Mouse (Mus musculus): ENCODE measurements around the gene Rcl1. TPM values are rescaled to one million over a fixed set of nuclear protein-coding genes. Genes with fewer than 3 reads are reported as not detected.

Gene Rcl1
- polyA plus RNA-seq, 1 experiment = 15.5 TPM

DNA sequence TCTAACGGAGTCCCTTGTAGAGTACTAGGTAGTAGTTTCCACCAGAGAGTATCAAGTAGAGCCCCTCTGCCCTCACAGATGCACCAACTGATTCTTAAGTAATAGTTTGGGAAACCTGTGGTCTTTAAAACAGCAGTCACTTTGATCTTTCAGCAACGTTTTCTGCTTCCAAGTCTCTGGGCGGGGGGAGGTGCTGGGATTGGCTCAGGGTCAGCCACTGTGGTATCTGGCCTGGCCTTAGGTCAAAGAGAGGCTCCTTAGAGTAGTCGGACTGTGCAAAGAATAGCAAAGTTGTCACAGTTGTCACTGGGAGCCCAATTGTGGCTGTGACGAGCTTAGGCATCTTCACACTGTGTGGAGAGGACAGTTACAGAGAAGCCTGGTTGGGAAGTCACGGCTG, 26.2 kb downstream of the Rcl1 start:
- TF ChIP-seq GATA1 (IDR thresholded peaks at IDR 0.05; ENCODE audit: borderline replicate concordance, low read length) (no peak), FLI1 (IDR thresholded peaks at IDR 0.05; ENCODE audit: low read length) (no peak)
- Histone ChIP-seq H3K36me3 (replicated peaks; ENCODE audit: low read length) (peaks cover 96% of the 10 kb centered on the region), H3K9me3 (no peaks in the 10 kb centered on the region), H3K4me3 (replicated peaks) (no peak overlapping the region), H3K27me3 (replicated peaks) (no peaks in the 10 kb centered on the region), H3K4me1 (peaks cover 9% of the 10 kb centered on the region)

DNA sequence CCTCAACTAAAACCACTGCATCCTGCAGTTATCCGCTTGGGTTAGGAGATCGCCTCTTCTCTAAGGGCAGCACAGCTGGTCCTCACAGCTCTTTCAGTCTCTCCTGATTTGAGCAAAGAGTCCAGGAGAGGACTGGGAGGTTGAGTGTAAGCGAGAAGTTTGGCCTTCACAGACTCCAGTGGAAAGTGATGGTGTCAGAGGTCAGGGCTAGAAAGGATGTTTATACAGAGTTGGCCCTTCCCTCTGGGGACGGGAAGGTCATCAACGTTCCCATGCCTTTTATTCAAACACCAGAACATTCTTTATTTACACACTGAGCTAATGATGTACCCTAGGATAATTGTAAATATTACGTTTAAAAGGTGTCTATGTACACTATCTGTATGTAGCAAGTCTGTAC, 27.0 kb downstream of the Rcl1 start:
- Histone ChIP-seq H3K36me3 (replicated peaks; ENCODE audit: low read length) (peaks cover 96% of the 10 kb centered on the region), H3K9me3 (no peaks in the 10 kb centered on the region), H3K27me3 (replicated peaks) (no peaks in the 10 kb centered on the region), H3K4me1 (peaks cover 9% of the 10 kb centered on the region), H3K4me3 (replicated peaks) (no peak overlapping the region)
- no peak for TF ChIP-seq GATA1 (IDR thresholded peaks at IDR 0.05; ENCODE audit: borderline replicate concordance, low read length)
- TF ChIP-seq FLI1 (IDR thresholded peaks at IDR 0.05; ENCODE audit: low read length) = no peak

DNA sequence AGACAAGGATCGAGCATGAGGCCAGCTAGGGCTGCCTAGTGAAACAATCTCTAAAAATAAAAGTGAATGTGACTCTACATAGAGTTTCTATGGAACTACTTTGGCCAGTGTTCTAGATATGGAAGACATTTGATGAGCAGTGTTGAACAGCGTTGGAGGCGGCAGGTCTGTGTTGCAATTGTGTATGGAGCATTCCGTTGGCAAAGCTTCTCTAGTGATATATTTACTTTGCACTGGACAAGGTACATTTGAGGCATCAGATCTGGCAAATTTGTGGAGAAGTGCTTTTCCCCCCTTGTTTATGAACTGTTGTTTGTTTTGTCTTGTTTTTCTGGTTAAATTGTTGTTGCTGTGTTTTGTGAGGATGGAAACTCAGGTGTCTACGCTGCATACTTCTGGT, 28.4 kb downstream of the Rcl1 start:
- no peaks in the 10 kb centered on the region for H3K9me3 ChIP-seq
- TF ChIP-seq FLI1 (IDR thresholded peaks at IDR 0.05; ENCODE audit: low read length) (no peak), GATA1 (IDR thresholded peaks at IDR 0.05; ENCODE audit: borderline replicate concordance, low read length) (no peak)
- peaks cover 13% of the 10 kb centered on the region for H3K4me1 ChIP-seq
- no peaks in the 10 kb centered on the region for H3K27me3 ChIP-seq (replicated peaks)
- no peak overlapping the region for H3K4me3 ChIP-seq (replicated peaks)
- H3K36me3 ChIP-seq (replicated peaks; ENCODE audit: low read length) = peaks cover 97% of the 10 kb centered on the region

DNA sequence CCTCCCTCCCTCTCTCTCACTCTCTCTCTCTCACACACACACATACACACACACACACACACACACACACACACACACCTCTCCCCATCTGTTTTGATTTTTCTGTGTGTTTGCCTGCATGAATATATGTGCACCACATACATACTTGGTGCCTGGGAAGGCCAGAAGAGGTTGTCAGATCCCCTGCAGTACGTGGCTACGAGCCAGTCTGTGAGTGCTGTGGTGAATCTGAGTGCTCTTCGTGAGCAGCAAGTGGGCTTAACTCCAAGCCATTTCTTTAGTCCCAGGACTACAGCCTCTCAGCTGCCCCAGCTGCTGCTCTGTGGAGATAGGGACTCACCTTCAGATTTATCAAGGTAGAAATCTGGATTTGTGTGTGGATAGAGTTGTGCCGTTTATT, 30.0 kb downstream of the Rcl1 start:
- H3K9me3 ChIP-seq = no peaks in the 10 kb centered on the region
- no peak for TF ChIP-seq FLI1 (IDR thresholded peaks at IDR 0.05; ENCODE audit: low read length)
- no peak for TF ChIP-seq GATA1 (IDR thresholded peaks at IDR 0.05; ENCODE audit: borderline replicate concordance, low read length)
- H3K36me3 ChIP-seq (replicated peaks; ENCODE audit: low read length) = peaks cover 97% of the 10 kb centered on the region
- no peaks in the 10 kb centered on the region for H3K27me3 ChIP-seq (replicated peaks)
- no peak overlapping the region for H3K4me3 ChIP-seq (replicated peaks)
- H3K4me1 ChIP-seq = peaks cover 21% of the 10 kb centered on the region

DNA sequence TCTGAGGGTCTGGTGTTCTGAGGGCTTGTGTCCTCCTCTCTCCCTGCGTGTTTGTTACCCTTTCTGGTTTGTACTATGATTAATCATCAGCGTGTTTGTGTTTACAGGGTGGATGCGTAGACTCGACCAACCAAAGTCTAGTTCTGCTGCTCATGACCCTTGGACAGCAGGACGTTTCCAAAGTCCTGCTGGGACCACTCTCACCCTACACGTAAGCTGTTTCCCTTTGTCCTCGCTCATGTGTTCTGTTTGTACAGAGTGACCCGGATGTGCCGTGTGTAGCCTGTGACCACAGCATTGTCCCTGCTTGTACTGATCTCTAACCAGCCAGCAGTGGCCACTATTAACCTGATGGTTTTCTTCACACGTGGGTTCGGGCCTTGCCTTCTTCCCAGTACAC, 33.1 kb downstream of the Rcl1 start:
- no peaks in the 10 kb centered on the region for H3K27me3 ChIP-seq (replicated peaks)
- no peak overlapping the region for H3K4me3 ChIP-seq (replicated peaks)
- no peak for TF ChIP-seq GATA1 (IDR thresholded peaks at IDR 0.05; ENCODE audit: borderline replicate concordance, low read length)
- TF ChIP-seq FLI1 (IDR thresholded peaks at IDR 0.05; ENCODE audit: low read length) = no peak
- no peaks in the 10 kb centered on the region for H3K9me3 ChIP-seq
- peaks cover 31% of the 10 kb centered on the region for H3K4me1 ChIP-seq
- peaks cover 93% of the 10 kb centered on the region for H3K36me3 ChIP-seq (replicated peaks; ENCODE audit: low read length)

DNA sequence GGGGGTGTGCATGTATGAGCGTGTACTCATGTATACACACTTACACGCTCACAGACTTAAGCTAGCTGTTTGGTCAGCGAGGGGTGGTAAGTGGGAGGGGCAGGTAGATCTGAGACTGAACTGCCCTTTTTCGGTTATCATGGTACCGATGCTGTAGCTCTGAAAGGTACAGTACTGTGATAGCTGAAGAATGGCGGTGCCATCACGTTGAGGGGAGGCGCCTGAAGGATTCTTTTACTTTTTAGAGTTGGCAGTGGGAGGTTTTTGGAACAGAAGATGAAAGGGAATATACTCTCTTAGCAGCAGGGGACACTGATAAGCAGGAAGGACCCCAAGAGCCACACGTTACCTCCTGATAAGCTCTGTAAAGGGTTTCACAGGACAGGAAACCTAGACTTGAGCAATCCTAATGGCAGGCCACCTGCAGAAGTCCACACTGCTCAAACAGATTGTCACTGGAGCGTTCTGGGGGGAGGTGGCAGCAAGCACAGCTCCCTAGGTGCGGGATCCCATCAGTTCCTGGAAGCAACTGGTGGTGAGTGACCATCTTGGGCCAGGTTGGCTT, 34.1 kb downstream of the Rcl1 start:
- H3K36me3 ChIP-seq (replicated peaks; ENCODE audit: low read length) = peaks cover 87% of the 10 kb centered on the region
- no peaks in the 10 kb centered on the region for H3K27me3 ChIP-seq (replicated peaks)
- no peaks in the 10 kb centered on the region for H3K9me3 ChIP-seq
- H3K4me1 ChIP-seq = peaks cover 40% of the 10 kb centered on the region
- TF ChIP-seq GATA1 (IDR thresholded peaks at IDR 0.05; ENCODE audit: borderline replicate concordance, low read length) (no peak), FLI1 (IDR thresholded peaks at IDR 0.05; ENCODE audit: low read length) (no peak)
- H3K4me3 ChIP-seq (replicated peaks) = no peak overlapping the region

DNA sequence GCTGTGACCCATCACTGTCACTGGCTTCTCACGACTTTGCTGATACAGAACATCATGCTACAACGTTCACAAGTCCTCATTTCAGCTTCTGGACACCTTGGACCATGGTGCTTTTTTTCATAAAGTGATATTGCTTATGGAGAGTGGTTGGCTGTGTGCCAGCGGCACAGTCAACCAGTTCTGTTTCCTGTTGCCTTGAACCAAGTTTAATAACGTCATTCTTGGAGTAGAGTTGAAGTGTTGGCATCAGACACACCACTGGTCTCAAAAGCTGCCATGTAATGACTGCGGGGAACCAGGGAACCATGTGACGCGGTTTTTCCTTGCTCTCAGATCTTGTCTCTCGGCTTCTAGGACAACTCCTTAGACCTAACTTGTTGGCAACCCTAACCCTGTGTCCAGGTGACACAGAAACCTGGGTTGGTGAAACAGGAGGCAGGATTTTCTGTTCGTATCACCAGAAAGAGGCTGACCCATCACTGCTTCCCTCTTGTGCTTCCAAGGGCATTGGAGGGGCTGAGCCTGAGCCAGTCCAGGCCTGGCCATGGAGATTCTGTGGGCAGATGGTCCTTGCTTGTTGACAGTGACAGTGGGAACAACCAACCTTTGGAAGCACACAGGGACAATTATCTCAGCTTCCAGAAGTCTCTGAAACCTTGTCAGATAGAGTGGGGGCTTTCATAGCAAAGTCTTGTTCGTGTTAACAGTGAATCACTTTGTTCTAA, 37.5 kb downstream of the Rcl1 start:
- no peak for TF ChIP-seq GATA1 (IDR thresholded peaks at IDR 0.05; ENCODE audit: borderline replicate concordance, low read length)
- TF ChIP-seq FLI1 (IDR thresholded peaks at IDR 0.05; ENCODE audit: low read length) = no peak
- Histone ChIP-seq H3K36me3 (replicated peaks; ENCODE audit: low read length) (peaks cover 79% of the 10 kb centered on the region), H3K4me3 (replicated peaks) (no peak overlapping the region), H3K9me3 (no peaks in the 10 kb centered on the region), H3K27me3 (replicated peaks) (no peaks in the 10 kb centered on the region), H3K4me1 (peaks cover 73% of the 10 kb centered on the region)

DNA sequence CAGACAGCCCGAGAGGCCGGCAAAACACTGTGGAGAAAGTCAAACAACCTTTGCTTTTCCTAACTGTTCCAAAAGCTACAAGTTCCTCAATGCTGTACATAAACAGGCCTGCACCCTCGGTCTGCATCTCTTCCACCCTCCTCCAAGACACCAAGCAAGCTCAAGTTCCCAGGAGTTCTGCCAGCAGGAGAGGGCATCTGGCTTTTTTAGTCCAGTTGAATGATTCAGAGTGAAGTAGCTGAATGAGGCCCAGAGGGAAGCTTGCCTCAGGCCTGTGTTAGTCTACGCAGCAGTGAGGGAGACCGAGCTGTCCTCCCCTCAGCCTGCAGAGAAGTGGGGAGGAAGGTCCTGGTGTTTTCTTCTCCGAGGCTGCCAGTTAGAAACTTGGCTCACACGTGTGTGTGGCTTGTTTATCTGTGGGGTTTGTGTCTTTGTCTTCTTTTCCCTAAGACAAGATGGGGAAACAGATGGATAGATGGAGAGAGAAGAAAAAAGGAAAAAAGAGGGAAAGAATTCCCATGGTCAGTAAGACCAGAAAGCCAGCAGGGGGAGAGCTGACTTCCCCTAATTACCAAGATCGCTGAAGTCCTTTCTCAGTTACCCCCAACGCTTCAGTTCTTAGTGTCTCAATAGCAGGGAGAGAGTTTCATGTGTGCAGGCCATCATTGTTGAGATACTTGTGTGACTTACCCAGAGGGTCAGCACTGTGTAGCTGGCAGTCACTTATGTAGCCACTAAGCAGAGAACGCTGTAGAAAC, 38.7 kb downstream of the Rcl1 start:
- Histone ChIP-seq H3K36me3 (replicated peaks; ENCODE audit: low read length) (peaks cover 79% of the 10 kb centered on the region), H3K27me3 (replicated peaks) (no peaks in the 10 kb centered on the region), H3K4me3 (replicated peaks) (no peak overlapping the region), H3K4me1 (peaks cover 72% of the 10 kb centered on the region), H3K9me3 (no peaks in the 10 kb centered on the region)
- TF ChIP-seq FLI1 (IDR thresholded peaks at IDR 0.05; ENCODE audit: low read length) = no peak
- TF ChIP-seq GATA1 (IDR thresholded peaks at IDR 0.05; ENCODE audit: borderline replicate concordance, low read length) = no peak

DNA sequence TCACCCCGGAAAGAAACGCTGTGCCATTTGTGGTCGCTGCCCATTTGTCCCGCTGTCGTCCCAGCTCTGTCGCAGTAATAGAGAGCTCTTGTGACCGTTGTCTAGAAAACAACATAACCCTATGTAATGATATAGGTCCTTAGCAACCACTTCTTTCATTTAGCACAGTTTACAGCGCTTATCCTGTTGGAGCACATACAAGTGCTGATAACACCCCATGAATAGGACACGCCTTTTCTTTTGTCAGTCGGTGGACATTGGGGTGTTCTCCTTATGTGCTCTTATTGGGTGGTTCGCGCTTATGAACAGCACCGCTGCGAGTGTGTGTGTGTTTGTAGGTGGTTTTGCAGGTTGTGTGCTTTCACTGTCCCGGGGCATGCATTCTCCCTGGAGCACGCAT, 39.8 kb downstream of the Rcl1 start:
- Histone ChIP-seq H3K4me1 (peaks cover 65% of the 10 kb centered on the region), H3K36me3 (replicated peaks; ENCODE audit: low read length) (peaks cover 79% of the 10 kb centered on the region), H3K27me3 (replicated peaks) (no peaks in the 10 kb centered on the region), H3K9me3 (no peaks in the 10 kb centered on the region), H3K4me3 (replicated peaks) (peak overlapping the region; percentile 46)
- TF ChIP-seq GATA1 (IDR thresholded peaks at IDR 0.05; ENCODE audit: borderline replicate concordance, low read length) (no peak), FLI1 (IDR thresholded peaks at IDR 0.05; ENCODE audit: low read length) (no peak)

DNA sequence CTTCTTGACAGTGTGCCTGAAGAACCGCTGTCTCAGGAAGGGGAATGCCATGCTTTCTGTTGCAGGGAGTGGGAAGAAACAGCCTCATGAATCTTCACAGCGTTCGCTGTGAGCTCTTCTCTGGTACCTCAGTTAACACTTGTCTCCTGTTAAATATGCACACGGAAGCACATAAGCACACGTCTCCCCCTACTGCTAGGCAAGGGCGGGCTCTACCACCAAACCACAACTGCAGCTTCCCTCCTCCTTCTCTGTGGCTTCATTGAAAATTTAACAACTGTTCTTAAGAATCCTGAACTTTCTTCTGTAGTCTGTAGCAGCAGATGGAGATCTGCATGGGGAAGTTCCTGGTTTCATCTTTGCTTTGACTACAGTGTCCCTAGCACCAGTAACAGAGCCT, 41.1 kb downstream of the Rcl1 start:
- Histone ChIP-seq H3K4me3 (replicated peaks) (peak overlapping the region; percentile 75), H3K27me3 (replicated peaks) (no peaks in the 10 kb centered on the region), H3K36me3 (replicated peaks; ENCODE audit: low read length) (peaks cover 81% of the 10 kb centered on the region), H3K9me3 (no peaks in the 10 kb centered on the region), H3K4me1 (peaks cover 60% of the 10 kb centered on the region)
- TF ChIP-seq GATA1 (IDR thresholded peaks at IDR 0.05; ENCODE audit: borderline replicate concordance, low read length) (no peak), FLI1 (IDR thresholded peaks at IDR 0.05; ENCODE audit: low read length) (no peak)

All from megakaryocyte, embryonic 14.5 days (primary cell).